Mouse (Mus musculus): Measurements from ENCODE around the gene Gm17482.

DNA sequence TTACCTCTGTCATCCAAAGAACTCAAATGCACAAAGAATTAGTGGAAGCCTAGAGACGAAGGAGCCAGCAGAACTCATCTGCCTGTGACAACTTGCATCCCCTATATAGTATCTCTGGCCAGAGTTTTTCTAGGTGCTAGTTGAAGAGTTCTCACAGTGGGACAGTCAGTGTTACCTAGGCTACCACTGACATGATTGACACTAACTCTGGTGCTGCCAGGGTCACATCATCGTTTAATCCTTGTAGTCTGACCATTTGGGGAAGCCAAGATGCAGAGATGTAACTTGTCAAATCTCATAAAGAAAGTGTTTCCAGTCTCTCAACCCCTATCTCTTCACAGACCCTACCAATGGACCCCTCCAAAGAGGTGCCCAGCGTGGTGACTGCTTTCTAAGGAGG lies 44.2 kb downstream of the Gm17482 start:
- TF ChIP-seq POLR2A (IDR thresholded peaks at IDR 0.05; ENCODE audit: control insufficient read depth, low read depth, low read length) (no peak), CTCF (IDR thresholded peaks at IDR 0.05; ENCODE audit: control insufficient read depth, insufficient read depth, insufficient replicate concordance, low read depth, low read length) (no peak)

All from testis, adult 2 months (tissue).